Mouse (Mus musculus): ENCODE measurements around the gene Spem2.
"Not testable (repeated sequence)": the region's sequence is repeated elsewhere in the genome, so short reads cannot be mapped to it uniquely, and the experiment has no call there.

Spem2 gene

GRCm38 (mm10) chr11:69818365-69818764 lies at the start of gene Spem2:
Gene Spem2 (minus strand): TSS chr11:69818465.
- no peak for DNase-seq (ENCODE audit: low spot score)

GRCm38 (mm10) chr11:69867335-69867734 lies 49.1 kb upstream of the Spem2 start:
- DNase-seq (ENCODE audit: low spot score) = no peak

GRCm38 (mm10) chr11:69865561-69865960 lies 47.3 kb upstream of the Spem2 start:
- DNase-seq (ENCODE audit: low spot score) = no peak

- DNase-seq (ENCODE audit: low spot score) = no peak
Measured at GRCm38 (mm10) chr11:69864138-69864860, 46.0 kb upstream of the Spem2 start.

- DNase-seq (ENCODE audit: low spot score) = not testable (repeated sequence)
Measured at GRCm38 (mm10) chr11:69863729-69864128, 45.5 kb upstream of the Spem2 start.

- no peak for DNase-seq (ENCODE audit: low spot score)
Measured at GRCm38 (mm10) chr11:69858113-69858998, 40.1 kb upstream of the Spem2 start, which contains the start of gene Tnk1. Gene Tnk1 (minus strand): TSS chr11:69858730.

- no peak for DNase-seq (ENCODE audit: low spot score)
Measured at GRCm38 (mm10) chr11:69855347-69855746, 37.1 kb upstream of the Spem2 start.

- no peak for DNase-seq (ENCODE audit: low spot score)
Measured at GRCm38 (mm10) chr11:69854680-69855079, 36.4 kb upstream of the Spem2 start.

GRCm38 (mm10) chr11:69853994-69854393 lies 35.7 kb upstream of the Spem2 start:
- DNase-seq (ENCODE audit: low spot score) = no peak

GRCm38 (mm10) chr11:69850754-69851153 lies 32.5 kb upstream of the Spem2 start:
- DNase-seq (ENCODE audit: low spot score) = no peak

GRCm38 (mm10) chr11:69849884-69850283 lies 31.6 kb upstream of the Spem2 start:
- DNase-seq (ENCODE audit: low spot score) = no peak

- no peak for DNase-seq (ENCODE audit: low spot score)
Measured at GRCm38 (mm10) chr11:69849128-69849527, 30.9 kb upstream of the Spem2 start.

- DNase-seq (ENCODE audit: low spot score) = no peak
Measured at GRCm38 (mm10) chr11:69848021-69848420, 29.8 kb upstream of the Spem2 start.

GRCm38 (mm10) chr11:69846738-69847688 lies 28.7 kb upstream of the Spem2 start:
- peak; percentile 30 for DNase-seq (ENCODE audit: low spot score)

- peak; percentile 94 for DNase-seq (ENCODE audit: low spot score)
Measured at GRCm38 (mm10) chr11:69846198-69846680, 28.0 kb upstream of the Spem2 start, which contains the start of gene Plscr3. Gene Plscr3 (plus strand): TSS chr11:69846376.

GRCm38 (mm10) chr11:69838714-69839104 lies 20.4 kb upstream of the Spem2 start:
- no peak for DNase-seq (ENCODE audit: low spot score)

- DNase-seq (ENCODE audit: low spot score) = peak; percentile 92
Measured at GRCm38 (mm10) chr11:69837952-69838713, 19.9 kb upstream of the Spem2 start, which contains the start of gene Tmem256. Gene Tmem256 (plus strand): TSS chr11:69838514.

GRCm38 (mm10) chr11:69837604-69837951 lies 19.3 kb upstream of the Spem2 start, which contains the start of gene Nlgn2:
Gene Nlgn2 (minus strand): TSS chr11:69837784.
- DNase-seq (ENCODE audit: low spot score) = no peak

GRCm38 (mm10) chr11:69836703-69837576 lies 18.7 kb upstream of the Spem2 start:
- DNase-seq (ENCODE audit: low spot score) = peak; percentile 47

GRCm38 (mm10) chr11:69835966-69836335 lies 17.7 kb upstream of the Spem2 start:
- no peak for DNase-seq (ENCODE audit: low spot score)

All from ovary, postnatal 36 days (tissue).